Mouse (Mus musculus) CH12.LX (cell line): Measurements from ENCODE around the gene Pabpn1l. TPM values are rescaled to one million over a fixed set of nuclear protein-coding genes. Genes with fewer than 3 reads are reported as not detected.

ENCODE experiments used
- DNase-seq: peaks from one replicate; pipeline ENCODE4 v3.0.0-alpha.2; 2013; ENCODE audit errors: extremely low read depth
- H3K27ac ChIP-seq: 2 replicates; pipeline ENCODE4 v1.5.1; 2012; ENCODE audit warnings: low read depth, mild to moderate bottlenecking, control low read depth, moderate library complexity; ENCODE audit not compliant: insufficient read depth
- H3K27me3 ChIP-seq: replicated peaks from 2 replicates; pipeline ENCODE3; 2012; ENCODE audit warnings: inconsistent platforms
- H3K36me3 ChIP-seq, 2 experiments: replicated peaks in 1 of 2; 2 replicates each; pipeline versions ENCODE3 to v1.6.1; 2012; ENCODE audit warnings: inconsistent platforms in 1 of 2, low read length in 1 of 2, mild to moderate bottlenecking in 1 of 2, mixed read lengths in 1 of 2, moderate library complexity in 1 of 2; ENCODE audit not compliant: control insufficient read depth in 1 of 2, insufficient read depth in 1 of 2
- H3K4me1 ChIP-seq, 2 experiments: 2 replicates each; pipeline ENCODE4 v1.6.1; 2012; ENCODE audit warnings: inconsistent platforms in 1 of 2, moderate library complexity in 1 of 2; ENCODE audit not compliant: insufficient read depth in 2 of 2, control insufficient read depth in 1 of 2
- H3K4me2 ChIP-seq: 2 replicates; pipeline ENCODE4 v1.6.1; 2012; ENCODE audit warnings: low read depth, mild to moderate bottlenecking, control low read depth; ENCODE audit not compliant: poor library complexity, insufficient read depth, severe bottlenecking
- H3K4me3 ChIP-seq, 3 experiments: fragments of 150-350 bp in 1 of 3; sonication (generic) in 1 of 3; replicated peaks in 1 of 3; 2 replicates each; pipeline versions ENCODE3 to v1.5.1; 2011 to 2012; ENCODE audit warnings: low read depth in 2 of 3, low read length in 2 of 3, mild to moderate bottlenecking in 2 of 3, moderate library complexity in 2 of 3, control low read depth in 1 of 3, improper control_type of control experiment in 1 of 3, inconsistent platforms in 1 of 3, mixed read lengths in 1 of 3; ENCODE audit not compliant: poor library complexity in 1 of 3
- H3K79me2 ChIP-seq: replicated peaks from 2 replicates; pipeline ENCODE4 v1.6.1; 2012; ENCODE audit warnings: mild to moderate bottlenecking, moderate library complexity; ENCODE audit not compliant: control insufficient read depth, poor library complexity, insufficient read depth, severe bottlenecking; ENCODE audit errors: extremely low read depth
- H3K9ac ChIP-seq: 2 replicates; pipeline ENCODE4 v1.6.1; 2012; ENCODE audit warnings: low read depth, mild to moderate bottlenecking, control low read depth, moderate library complexity; ENCODE audit not compliant: insufficient read depth
- H3K9me3 ChIP-seq: replicated peaks from 2 replicates; pipeline ENCODE3; 2012; ENCODE audit warnings: low read length, inconsistent platforms, mixed read lengths
- BHLHE40 ChIP-seq: IDR thresholded peaks from 2 replicates; pipeline ENCODE4 v1.6.1; 2011; ENCODE audit warnings: mild to moderate bottlenecking, low read depth, low read length, improper control_type of control experiment
- CHD1 ChIP-seq: IDR thresholded peaks from 2 replicates; pipeline ENCODE4 v1.6.1; 2012; ENCODE audit warnings: low read depth, low read length, improper control_type of control experiment, inconsistent platforms
- CTCF ChIP-seq, 2 experiments: IDR thresholded peaks in 1 of 2; conservative IDR thresholded peaks in 1 of 2; 2 replicates each; pipeline ENCODE4 v1.5.1; 2011 to 2012; ENCODE audit warnings: low read depth in 2 of 2, low read length in 2 of 2, improper control_type of control experiment in 1 of 2, inconsistent platforms in 1 of 2, mild to moderate bottlenecking in 1 of 2, moderate library complexity in 1 of 2
- EP300 ChIP-seq: IDR thresholded peaks from 2 replicates; pipeline ENCODE4 v1.6.1; 2011; ENCODE audit warnings: low read length, improper control_type of control experiment
- GABPA ChIP-seq: IDR thresholded peaks from 2 replicates; pipeline ENCODE4 v1.6.1; 2012; ENCODE audit warnings: low read depth, low read length, improper control_type of control experiment, inconsistent platforms; ENCODE audit not compliant: insufficient replicate concordance
- HCFC1 ChIP-seq: IDR thresholded peaks from 2 replicates; pipeline ENCODE4 v1.6.1; 2012; ENCODE audit warnings: low read depth, mild to moderate bottlenecking, inconsistent platforms, low read length, improper control_type of control experiment
- IRF4 ChIP-seq: IDR thresholded peaks from 2 replicates; pipeline ENCODE4 v1.6.1; 2014; ENCODE audit warnings: low read depth, mild to moderate bottlenecking, inconsistent platforms, low read length, improper control_type of control experiment
- JUN ChIP-seq: IDR thresholded peaks from 2 replicates; pipeline ENCODE4 v1.6.1; 2011; ENCODE audit warnings: low read depth, mild to moderate bottlenecking, low read length, improper control_type of control experiment, moderate library complexity; ENCODE audit not compliant: insufficient read depth
- JUND ChIP-seq: conservative IDR thresholded peaks from 2 replicates; pipeline ENCODE4 v1.6.1; 2011; ENCODE audit warnings: low read depth, low read length, improper control_type of control experiment
- MAZ ChIP-seq: IDR thresholded peaks from 2 replicates; pipeline ENCODE4 v1.6.1; 2012; ENCODE audit warnings: low read depth, mild to moderate bottlenecking, inconsistent platforms, low read length, improper control_type of control experiment, moderate library complexity
- MXI1 ChIP-seq: IDR thresholded peaks from 2 replicates; pipeline ENCODE4 v1.6.1; 2011; ENCODE audit warnings: mild to moderate bottlenecking, low read depth, low read length, improper control_type of control experiment
- NELFE ChIP-seq: IDR thresholded peaks from 2 replicates; pipeline ENCODE4 v1.6.1; 2011; ENCODE audit warnings: low read depth, low read length, improper control_type of control experiment
- NRF1 ChIP-seq: IDR thresholded peaks from 2 replicates; pipeline ENCODE4 v1.6.1; 2014; ENCODE audit warnings: low read depth, mild to moderate bottlenecking, inconsistent platforms, low read length, improper control_type of control experiment, moderate library complexity
- POLR2AphosphoS2 ChIP-seq: IDR thresholded peaks from 2 replicates; pipeline ENCODE4 v1.6.1; 2011; ENCODE audit warnings: low read depth, low read length, improper control_type of control experiment
- RCOR1 ChIP-seq: conservative IDR thresholded peaks from 2 replicates; pipeline ENCODE4 v1.6.1; 2012; ENCODE audit warnings: low read depth, mild to moderate bottlenecking, inconsistent platforms, low read length, improper control_type of control experiment
- SIN3A ChIP-seq: IDR thresholded peaks from 2 replicates; pipeline ENCODE4 v1.6.1; 2012; ENCODE audit warnings: low read length, improper control_type of control experiment, inconsistent platforms
- TBP ChIP-seq: conservative IDR thresholded peaks from 2 replicates; pipeline ENCODE4 v1.6.1; 2011; ENCODE audit warnings: low read depth, low read length, improper control_type of control experiment
- TCF12 ChIP-seq: IDR thresholded peaks from 2 replicates; pipeline ENCODE4 v1.6.1; 2014; ENCODE audit warnings: low read depth, mild to moderate bottlenecking, inconsistent platforms, low read length, improper control_type of control experiment
- ZKSCAN1 ChIP-seq: IDR thresholded peaks from 2 replicates; pipeline ENCODE4 v1.6.1; 2012; ENCODE audit warnings: low read depth, inconsistent platforms, low read length, improper control_type of control experiment, borderline replicate concordance
- ZMIZ1 ChIP-seq: IDR thresholded peaks from 2 replicates; pipeline ENCODE4 v1.6.1; 2012; ENCODE audit warnings: low read depth, mild to moderate bottlenecking, inconsistent platforms, low read length, improper control_type of control experiment
- ZNF384 ChIP-seq: IDR thresholded peaks from 2 replicates; pipeline ENCODE4 v1.6.1; 2012; ENCODE audit warnings: low read depth, low read length, improper control_type of control experiment, inconsistent platforms
- dilution Hi-C: fragments of 300-500 bp; cut with MboI; formaldehyde crosslinking; loops from 2 replicates; pipeline ENCODE4 v1.14.3; 2020; ENCODE audit warnings: low sequenced_read_pairs; ENCODE audit not compliant: extremely low pct_unique_long_range_greater_than_20kb, extremely low pct_ligation_motif_present
- in situ Hi-C: fragments of 300-500 bp; cut with MboI; formaldehyde crosslinking; loops from 3 replicates; pipeline ENCODE4 v1.14.3; 2019; ENCODE audit warnings: low sequenced_read_pairs, low pct_ligation_motif_present, low pct_unique_long_range_greater_than_20kb, mixed read lengths
- polyA plus RNA-seq: library from polyadenylated mRNA; unstranded; fragments of >175 nt; gene quantifications from 2 replicates; pipeline ENCODE4 v1.2.1, GENCODE M21; 2012; ENCODE audit warnings: low read depth; ENCODE audit not compliant: insufficient read length
- total RNA-seq, 2 experiments: library from RNA; depleted of rRNA; stranded (reverse); fragments of 300-350 nt in 1 of 2; fragments of >200 nt in 1 of 2; gene quantifications; 2 replicates each; pipeline ENCODE4 v1.2.3; 2012 to 2014

The Pabpn1l gene
- not detected in 2 replicates for total RNA-seq (2012; rRNA removed)
- total RNA-seq (2014; rRNA removed), result not detected in 2 replicates
- not detected in 2 replicates for polyA plus RNA-seq

GRCm38 (mm10) chr8:122622727-122623126 is at the start of gene Pabpn1l:
TSS of gene Pabpn1l (minus strand) at chr8:122622739.
- in situ Hi-C loops (loop anchor here (5.0 kb wide), 1 partner anchor 205 kb away; no protein-coding TSS in a partner anchor), dilution Hi-C loops (no loop called here)
- peaks cover 10 to 54% of the 10 kb centered on the region in 2 experiments for H3K4me1 ChIP-seq
- H3K4me3 ChIP-seq, result no peak within 1 kb of the TSS
- H3K4me2 ChIP-seq, result no peak within 1 kb of the TSS
- DNase-seq, result no peak
- TF ChIP-seq SIN3A, result no peak
- no peak for TF ChIP-seq CHD1
- TF ChIP-seq BHLHE40, result no peak
- no peak for TF ChIP-seq NELFE
- no peak for TF ChIP-seq ZNF384
- TF ChIP-seq MAZ, result no peak
- TF ChIP-seq JUN, result no peak
- no peak for TF ChIP-seq GABPA
- no peak for TF ChIP-seq ZKSCAN1
- TF ChIP-seq MXI1, result no peak
- TF ChIP-seq NRF1, result no peak
- TF ChIP-seq ZMIZ1, result no peak
- no peak for TF ChIP-seq IRF4
- TF ChIP-seq CTCF (conservative IDR thresholded peaks at IDR 0.05 in 1 of 2, IDR thresholded peaks at IDR 0.05 in 1 of 2; ENCODE audit: low read depth in 2 of 2, low read length in 2 of 2), result no peak
- no peak for TF ChIP-seq POLR2AphosphoS2
- no peak for TF ChIP-seq HCFC1
- no peak within 1 kb of the TSS for H3K27ac ChIP-seq
- H3K36me3 ChIP-seq, result peaks cover 0 to 5% of the 10 kb centered on the region in 2 experiments
- H3K9ac ChIP-seq, result no peak within 1 kb of the TSS
- H3K27me3 ChIP-seq, result no peaks in the 10 kb centered on the region
- H3K79me2 ChIP-seq, result no peaks in the 10 kb centered on the region
- no peaks in the 10 kb centered on the region for H3K9me3 ChIP-seq

GRCm38 (mm10) chr8:122671894-122672293 is 49.4 kb upstream of the Pabpn1l start:
- no peak overlapping the region for H3K27ac ChIP-seq
- in situ Hi-C loops, result no loop called here
- no peak overlapping the region for H3K4me2 ChIP-seq
- H3K9ac ChIP-seq, result no peak overlapping the region
- peaks cover 37 to 99% of the 10 kb centered on the region in 2 experiments for H3K36me3 ChIP-seq
- no peaks in the 10 kb centered on the region for H3K9me3 ChIP-seq
- no peaks in the 10 kb centered on the region for H3K27me3 ChIP-seq
- H3K79me2 ChIP-seq, result no peaks in the 10 kb centered on the region; the same call in 1 of the 2 replicates
- H3K4me3 ChIP-seq, result no peak overlapping the region
- no peak for DNase-seq
- dilution Hi-C loops, result no loop called here
- peaks cover 10 to 29% of the 10 kb centered on the region in 2 experiments for H3K4me1 ChIP-seq
- no peak for TF ChIP-seq EP300
- TF ChIP-seq GABPA, result no peak
- no peak for TF ChIP-seq SIN3A
- TF ChIP-seq TCF12, result no peak
- no peak for TF ChIP-seq RCOR1
- no peak for TF ChIP-seq POLR2AphosphoS2
- no peak for TF ChIP-seq ZMIZ1
- no peak for TF ChIP-seq CTCF (conservative IDR thresholded peaks at IDR 0.05 in 1 of 2, IDR thresholded peaks at IDR 0.05 in 1 of 2; ENCODE audit: low read depth in 2 of 2, low read length in 2 of 2)
- TF ChIP-seq JUND, result no peak
- no peak for TF ChIP-seq TBP
